Mouse (Mus musculus): Measurements from ENCODE around the gene Sirt4.

The Sirt4 gene

GRCm38 (mm10) chr5:115433191-115433590, 51.3 kb downstream of the Sirt4 start:
- no peak for DNase-seq

GRCm38 (mm10) chr5:115432395-115432794, 52.1 kb downstream of the Sirt4 start:
- DNase-seq: no peak

- DNase-seq: no peak
Measured at GRCm38 (mm10) chr5:115431898-115432259, 52.6 kb downstream of the Sirt4 start.

GRCm38 (mm10) chr5:115431061-115431897, 53.2 kb downstream of the Sirt4 start:
- no peak for DNase-seq

GRCm38 (mm10) chr5:115430187-115430960, 54.2 kb downstream of the Sirt4 start:
- no peak for DNase-seq

- DNase-seq: no peak
Measured at GRCm38 (mm10) chr5:115429359-115430186, 55.0 kb downstream of the Sirt4 start, which contains the start of gene Msi1. Msi1 (plus strand) TSS chr5:115429599.

GRCm38 (mm10) chr5:115428831-115429358, 55.6 kb downstream of the Sirt4 start:
- no peak for DNase-seq
